Mouse (Mus musculus) B cell, adult 2 months (primary cell): ENCODE measurements around the gene Arntl2.
"Not testable (repeated sequence)": the region's sequence is repeated elsewhere in the genome, so short reads cannot be mapped to it uniquely, and the experiment has no call there.

Experiments used
- DNase-seq, 2 experiments: peaks; one replicate each; pipeline ENCODE4 v3.0.0; 2022

Arntl2 gene

DNA sequence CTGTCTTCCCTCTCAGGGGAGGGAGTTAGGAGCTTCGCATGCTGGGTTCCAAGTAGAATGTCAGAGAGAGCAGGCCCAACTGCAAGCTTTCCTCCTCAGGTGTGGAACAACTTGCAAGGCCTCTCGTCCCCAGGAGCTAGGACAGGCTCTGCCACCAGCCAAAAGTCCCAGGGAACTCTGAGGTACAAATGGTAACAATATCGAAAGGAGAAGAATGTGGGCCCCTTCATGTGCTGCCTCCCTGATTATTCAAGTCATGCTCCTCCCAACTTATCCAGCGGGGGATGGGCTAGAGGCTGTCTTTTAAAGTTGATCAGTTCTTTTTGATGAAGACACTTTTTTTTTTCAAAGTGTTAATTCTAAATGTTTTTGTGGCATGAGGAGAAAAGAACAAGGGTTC lies 54.2 kb downstream of the Arntl2 start, which contains the start of gene Smco2:
Smco2 (plus strand) TSS at position 55 of the 400 bp plus-strand sequence.
- DNase-seq, result no peak

DNA sequence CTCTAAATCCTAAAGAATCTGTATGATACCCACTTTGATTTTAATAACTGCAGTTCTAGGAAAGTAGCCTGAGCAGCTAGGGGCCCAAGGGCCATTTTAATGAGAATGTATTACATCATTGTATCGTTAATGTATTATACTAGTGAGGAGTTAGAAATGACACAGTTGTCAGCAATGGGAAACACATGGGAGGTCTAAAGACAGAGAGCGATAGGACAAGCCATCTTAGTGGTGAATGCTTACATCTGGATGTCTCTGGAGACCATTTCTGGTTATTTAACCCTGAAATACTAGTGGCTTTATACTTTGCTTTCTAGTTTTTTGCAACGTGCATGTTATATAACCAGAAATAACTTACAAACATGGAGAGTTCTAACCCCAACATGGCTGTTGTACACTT lies 56.1 kb downstream of the Arntl2 start:
- DNase-seq, result no peak

DNA sequence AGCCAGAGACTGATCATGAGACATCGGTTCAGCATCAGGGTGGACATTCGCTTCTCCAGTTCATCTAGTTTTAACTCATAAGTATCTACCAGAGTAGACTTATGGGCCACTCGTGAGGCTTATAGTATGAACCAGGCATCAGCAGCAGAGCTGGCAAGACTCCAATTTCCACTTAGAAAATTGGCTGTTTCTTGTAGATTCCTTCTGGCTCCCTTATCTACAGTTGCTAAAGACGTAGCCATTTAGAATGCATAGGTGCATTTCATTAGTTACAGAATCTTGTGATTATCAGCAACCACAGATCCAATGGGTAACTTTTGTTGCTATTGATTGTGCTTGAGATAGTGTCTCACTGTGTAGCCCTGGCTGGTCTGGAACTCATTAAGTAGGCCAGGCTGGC lies 56.9 kb downstream of the Arntl2 start:
- DNase-seq, result no peak

DNA sequence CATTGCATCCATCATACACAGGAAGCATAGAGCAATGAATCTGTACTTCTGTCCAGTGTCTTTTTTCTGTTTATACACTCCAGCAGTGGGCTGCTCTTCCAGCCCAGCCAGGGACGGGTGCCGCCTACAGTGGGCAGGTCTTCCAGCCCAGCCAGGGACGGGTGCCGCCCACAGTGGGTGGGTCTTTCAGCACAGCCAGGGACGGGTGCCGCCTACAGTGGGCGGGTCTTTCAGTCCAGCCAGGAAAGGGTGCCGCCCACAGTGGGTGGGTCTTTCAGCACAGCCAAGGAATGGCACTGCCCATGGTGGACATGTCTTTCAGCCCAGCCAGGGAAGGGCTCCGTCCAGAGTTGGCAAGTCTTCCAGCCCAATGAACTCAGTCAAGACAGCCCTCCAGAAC lies 59.3 kb downstream of the Arntl2 start:
- DNase-seq, result no peak

DNA sequence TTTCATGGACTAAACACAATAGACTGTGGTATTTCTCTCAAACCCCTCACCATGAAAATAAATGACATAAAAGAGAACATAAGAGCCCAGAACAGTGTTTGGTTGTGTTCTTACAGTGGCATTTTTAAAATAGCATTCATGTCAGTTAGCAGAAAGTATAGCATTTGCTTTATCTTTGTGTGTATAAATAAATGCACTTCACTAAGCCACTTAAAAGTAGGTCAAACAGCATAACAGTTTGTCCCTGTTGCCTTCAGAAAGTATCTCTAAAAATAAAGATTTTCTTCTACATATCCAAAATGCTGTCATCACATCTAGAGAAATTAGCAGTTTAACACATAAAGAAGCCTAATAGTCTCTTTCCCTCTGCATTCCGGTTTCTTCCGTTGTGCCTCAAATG lies 61.5 kb downstream of the Arntl2 start:
- no peak for DNase-seq

DNA sequence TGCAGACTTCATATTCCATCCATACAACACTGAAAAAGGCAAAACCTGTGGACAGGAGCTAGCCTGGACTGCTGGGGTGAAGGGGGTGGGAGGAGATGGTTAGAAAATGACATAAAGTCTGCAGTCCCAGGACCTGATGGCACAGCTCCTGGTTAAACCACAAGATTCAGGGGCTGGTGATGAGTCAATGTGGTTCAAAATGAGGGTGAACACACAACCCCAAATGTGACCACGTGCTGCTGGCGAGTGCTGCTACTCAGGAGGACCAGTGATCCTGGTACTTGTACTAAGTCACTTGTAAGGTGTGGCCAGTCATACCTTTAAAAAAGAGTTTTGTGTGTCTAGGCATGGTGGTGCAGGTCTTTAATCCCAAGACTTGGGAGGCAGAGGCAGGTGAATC lies 67.3 kb downstream of the Arntl2 start:
- no peak for DNase-seq

DNA sequence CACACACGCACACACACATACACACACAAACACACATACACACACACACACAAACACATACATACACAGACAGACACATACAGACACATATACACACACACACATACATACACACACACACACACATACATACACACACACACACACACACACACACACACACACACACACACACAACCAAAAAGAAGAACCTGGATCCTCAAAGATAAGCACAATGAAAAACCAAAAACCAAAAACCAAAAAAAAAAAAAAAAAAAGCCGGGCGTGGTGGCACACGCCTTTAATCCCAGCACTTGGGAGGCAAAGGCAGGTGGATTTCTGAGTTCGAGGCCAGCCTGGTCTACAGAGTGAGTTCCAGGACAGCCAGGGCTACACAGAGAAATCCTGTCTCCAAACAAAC lies 68.5 kb downstream of the Arntl2 start:
- not testable (repeated sequence) for DNase-seq

DNA sequence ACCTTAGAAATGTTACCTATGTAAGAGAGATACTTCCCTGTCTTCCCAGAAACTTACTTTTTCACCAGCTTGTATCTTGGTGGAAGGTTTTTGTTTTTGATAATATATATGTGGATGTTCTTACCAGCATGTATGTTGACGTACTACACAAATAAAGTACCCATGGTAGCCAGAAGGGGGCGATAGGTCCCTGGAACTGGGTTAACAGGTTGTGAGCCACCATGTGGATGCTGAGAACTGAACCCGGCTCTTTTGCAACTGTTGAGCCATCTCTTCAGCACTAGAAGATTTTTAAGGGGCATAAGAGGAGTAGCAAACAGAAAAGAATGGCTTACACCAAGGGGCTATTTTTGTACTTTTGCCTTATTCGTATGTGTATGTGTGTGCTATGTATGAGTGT lies 69.8 kb downstream of the Arntl2 start:
- DNase-seq, result no peak

DNA sequence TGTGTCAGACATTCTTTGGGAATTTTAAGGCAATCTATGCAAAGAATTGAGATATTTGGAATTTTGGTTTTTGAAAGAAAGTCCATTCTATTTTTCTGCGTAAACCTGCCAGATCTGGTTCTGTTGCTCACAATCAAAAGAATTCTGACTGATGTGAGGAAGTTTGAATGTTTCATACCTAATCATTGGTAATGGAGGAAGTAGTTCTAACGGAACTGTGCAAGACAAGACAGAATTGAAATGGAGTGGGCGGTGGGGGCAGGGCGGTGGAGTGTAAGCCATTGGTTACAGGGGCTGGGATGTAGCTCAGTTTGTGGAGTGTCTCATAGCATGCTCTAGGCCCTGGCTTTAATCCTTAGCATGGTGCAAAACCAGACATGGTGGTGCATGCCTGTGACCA lies 76.1 kb downstream of the Arntl2 start:
- DNase-seq, result peak in 1 of 2 experiments; percentile 24

DNA sequence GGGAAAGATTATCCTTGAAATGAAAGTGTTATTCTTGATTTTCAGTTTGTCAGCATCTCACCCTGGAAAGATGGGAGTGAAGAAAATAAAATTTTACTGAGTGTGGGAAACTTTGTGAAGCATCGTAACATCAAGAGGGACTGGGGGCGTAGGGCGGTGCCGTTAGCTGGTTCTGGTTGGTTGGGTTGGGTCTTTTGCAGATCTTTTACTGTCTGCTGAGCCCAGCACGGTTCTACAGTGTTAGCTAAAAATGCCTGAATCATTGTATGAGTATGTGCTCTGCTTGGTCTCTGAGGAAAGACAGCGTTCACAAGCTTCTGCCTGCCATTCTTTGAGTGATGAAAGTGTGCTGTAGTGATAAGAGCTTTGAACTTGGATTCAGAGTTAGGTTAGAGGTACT lies 78.6 kb downstream of the Arntl2 start:
- no peak for DNase-seq

DNA sequence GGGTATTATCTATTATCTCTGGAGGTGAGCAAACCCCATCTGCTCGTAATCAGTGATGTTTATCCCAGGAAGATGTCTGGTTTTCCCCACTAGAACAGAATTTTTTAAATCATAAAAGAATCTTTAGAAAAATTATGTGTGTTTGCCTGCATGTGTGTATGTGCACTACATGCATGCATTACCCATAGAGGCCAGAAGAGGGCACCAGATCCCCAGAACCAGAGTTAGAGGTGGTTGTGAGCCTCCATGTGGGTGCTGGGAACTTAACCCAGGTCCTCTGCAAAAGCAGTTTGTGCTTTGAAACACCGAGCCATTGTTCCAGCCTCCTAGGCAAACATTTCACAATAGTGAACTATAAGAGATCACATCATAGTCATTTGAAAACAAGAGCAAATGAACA lies 81.0 kb downstream of the Arntl2 start:
- DNase-seq, result peak; percentile 14 to 15

DNA sequence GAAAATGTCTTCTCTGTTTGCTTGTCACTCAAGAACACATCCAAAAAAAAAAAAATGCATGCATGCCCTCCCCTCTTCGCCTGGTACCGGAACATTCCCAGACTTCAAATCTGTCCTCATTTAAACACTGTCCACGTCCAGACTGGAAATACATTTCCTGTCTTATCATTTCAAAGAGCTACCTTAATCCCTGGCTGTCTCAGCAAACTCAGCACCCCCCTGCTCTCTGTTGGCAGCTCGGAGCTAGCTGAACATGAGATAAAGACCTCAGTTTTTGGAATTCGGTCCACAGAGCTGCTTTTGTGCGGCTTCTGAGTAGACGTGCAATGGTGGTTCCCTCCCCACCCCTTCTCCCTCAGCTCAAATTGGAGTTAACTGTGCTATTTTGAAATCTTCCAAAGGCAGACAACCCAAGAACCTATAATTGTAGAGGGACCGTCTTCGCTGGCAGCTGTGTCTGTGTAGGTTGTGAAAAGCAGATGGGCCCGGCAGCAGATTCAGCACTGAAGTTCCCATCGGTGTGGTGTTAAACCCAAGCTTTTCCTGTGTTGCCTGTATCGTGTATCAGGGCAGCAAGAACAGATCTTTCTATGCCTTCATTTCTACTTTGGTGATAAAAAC lies 81.7 kb downstream of the Arntl2 start:
- no peak for DNase-seq

DNA sequence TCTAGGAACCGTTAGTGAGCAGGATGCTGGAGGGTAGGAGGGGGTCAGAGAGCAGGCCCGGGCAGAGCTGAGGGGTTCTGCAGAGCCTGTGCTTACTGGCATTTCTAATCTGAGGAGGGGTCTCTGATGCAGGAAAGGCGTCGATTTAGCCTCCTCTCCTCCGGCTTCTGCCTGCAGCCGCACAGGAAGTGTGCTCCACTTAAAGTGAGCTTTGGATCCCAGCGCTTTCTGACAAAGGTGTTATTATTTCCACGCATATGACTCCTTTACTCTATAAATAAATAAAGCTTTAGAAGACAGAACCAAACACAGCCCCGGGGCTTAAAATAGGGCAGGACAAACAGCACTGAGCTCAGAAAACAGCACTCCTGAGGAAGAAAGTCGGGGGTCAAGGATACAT lies 83.1 kb downstream of the Arntl2 start:
- no peak for DNase-seq

DNA sequence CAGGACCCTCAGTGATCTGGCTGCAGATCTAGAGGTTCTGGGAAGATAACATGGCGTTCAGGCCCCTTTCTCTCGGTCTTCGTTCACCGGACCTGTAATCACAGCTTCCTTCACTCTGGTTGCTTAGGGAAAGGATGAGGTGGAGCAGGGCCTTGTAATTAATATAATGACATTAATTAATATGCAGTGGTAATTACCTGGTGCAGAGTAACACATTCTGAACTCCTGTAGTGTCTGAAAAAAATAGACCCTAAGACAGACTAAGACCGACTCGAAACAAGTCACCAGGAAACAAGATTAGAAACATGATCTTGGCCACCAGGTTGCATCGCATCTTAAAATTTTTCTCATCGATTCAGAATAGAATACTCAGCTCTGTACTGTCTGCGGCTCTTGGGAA lies 84.0 kb downstream of the Arntl2 start:
- DNase-seq, result no peak

DNA sequence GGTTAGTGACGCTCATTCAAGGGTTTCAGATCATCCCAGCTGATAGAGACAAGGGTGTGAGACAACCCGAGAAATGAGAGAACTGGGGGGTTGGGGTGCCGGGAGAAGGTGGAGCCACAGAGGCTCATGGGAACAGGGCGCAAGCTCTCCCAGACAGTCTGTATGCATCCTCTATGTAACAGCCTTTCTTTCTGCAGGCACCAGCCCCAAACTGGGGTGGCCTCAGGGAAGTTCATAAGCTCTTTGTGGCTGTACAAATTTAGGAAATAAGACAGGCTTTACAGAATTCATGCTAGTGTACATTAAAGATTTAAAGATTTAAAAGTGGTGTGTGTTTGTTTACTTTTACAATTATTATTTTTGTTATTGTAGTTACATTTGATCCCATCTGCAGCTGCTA lies 84.4 kb downstream of the Arntl2 start:
- DNase-seq, result no peak

DNA sequence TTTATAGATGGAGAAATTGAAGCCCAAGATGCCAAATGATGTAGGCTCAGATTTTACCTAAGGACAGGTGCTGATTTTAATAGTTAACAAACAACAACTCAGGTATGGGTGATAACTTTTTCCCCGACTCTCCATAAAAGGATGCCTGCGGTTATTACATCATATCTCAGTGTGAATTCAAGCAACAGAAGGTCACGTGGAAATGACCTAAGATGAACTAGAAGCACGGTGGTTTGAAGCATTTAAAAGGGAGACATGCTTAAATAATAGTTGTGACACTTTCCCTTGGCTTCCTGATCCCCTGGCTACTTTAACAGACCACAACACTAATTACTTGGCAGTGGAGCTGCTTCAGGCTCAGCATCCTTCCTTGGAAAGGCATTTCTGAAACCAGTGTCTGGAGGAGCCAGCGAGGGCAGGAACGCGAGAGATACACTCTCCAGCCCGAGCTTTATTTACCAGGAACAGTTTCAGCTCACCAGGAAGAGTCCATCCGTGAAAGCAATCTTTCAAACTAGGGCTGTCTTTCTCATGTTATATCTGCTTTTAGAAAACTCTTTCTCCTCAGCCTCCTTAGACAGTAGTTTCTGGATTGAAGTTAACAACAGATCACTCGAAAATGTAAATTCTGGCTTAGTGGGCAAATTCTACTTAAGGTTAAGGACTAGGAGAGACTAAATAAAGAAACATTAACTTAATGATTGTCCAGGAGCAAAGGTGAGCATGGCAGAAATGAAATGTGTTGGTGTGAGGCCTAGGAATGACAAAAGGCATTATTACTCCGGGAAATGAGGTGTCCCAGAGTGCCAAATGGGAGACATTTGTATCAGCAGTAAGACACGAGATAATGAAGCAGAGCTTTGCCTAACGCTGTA lies 86.3 kb downstream of the Arntl2 start:
- DNase-seq, result no peak
